Mouse (Mus musculus) liver, embryonic 12.5 days (tissue): Measurements from ENCODE around the gene Pnpla7. TPM values are rescaled to one million over a fixed set of nuclear protein-coding genes. Genes with fewer than 3 reads are reported as not detected.

Experiments used
- ATAC-seq: fragments of 200-750 bp; cut with Nextera tagmentation; 2 replicates; pipeline ENCODE4 v1.8.0; 2017; ENCODE audit warnings: moderate number of reproducible peaks, mild to moderate bottlenecking, moderate library complexity
- H3K27ac ChIP-seq: fragments of 300-500 bp; sonication (generic); 2 replicates; pipeline ENCODE4 v1.5.1; 2016; ENCODE audit warnings: mild to moderate bottlenecking
- H3K27me3 ChIP-seq: fragments of 300-500 bp; sonication (generic); replicated peaks from 2 replicates; pipeline ENCODE4 v1.6.1; 2016; ENCODE audit warnings: mild to moderate bottlenecking, moderate library complexity
- H3K36me3 ChIP-seq: fragments of 300-500 bp; sonication (generic); 2 replicates; pipeline ENCODE4 v1.6.1; 2016; ENCODE audit warnings: mild to moderate bottlenecking, moderate library complexity
- H3K4me1 ChIP-seq: fragments of 300-500 bp; sonication (generic); 2 replicates; pipeline ENCODE4 v1.6.1; 2016
- H3K4me2 ChIP-seq: fragments of 300-500 bp; sonication (generic); 2 replicates; pipeline ENCODE4 v1.6.1; 2016; ENCODE audit warnings: mild to moderate bottlenecking, moderate library complexity
- H3K4me3 ChIP-seq: fragments of 300-500 bp; sonication (generic); 2 replicates; pipeline ENCODE4 v1.5.1; 2016; ENCODE audit warnings: mild to moderate bottlenecking, moderate library complexity
- H3K9ac ChIP-seq: fragments of 300-500 bp; sonication (generic); 2 replicates; pipeline ENCODE4 v1.6.1; 2016; ENCODE audit warnings: mild to moderate bottlenecking, moderate library complexity
- H3K9me3 ChIP-seq: fragments of 300-500 bp; sonication (generic); replicated peaks from 2 replicates; pipeline ENCODE4 v1.6.1; 2016; ENCODE audit warnings: mild to moderate bottlenecking, moderate library complexity
- WGBS: fragments of 180-500 bp; shearing (Covaris S2); methylation state at CpG from one replicate; pipeline ENCODE4 v1.1.7; 2016; ENCODE audit not compliant: insufficient replicate concordance; 5-methylcytosine and 5-hydroxymethylcytosine counted together
- polyA plus RNA-seq: library from polyadenylated mRNA; unstranded; fragments of >200 nt; fragmentation: Nextera tagmentation; extraction: Ambion mirVana; gene quantifications from 2 replicates; pipeline ENCODE4 v1.2.1, GENCODE M21; 2016

The Pnpla7 gene
- polyA plus RNA-seq, 1 experiment from 2014 or later = 17.0 TPM

GRCm38 (mm10) chr2:25055068-25055405 is 79.2 kb downstream of the Pnpla7 start:
- H3K9me3 ChIP-seq = no peaks in the 10 kb centered on the region
- H3K4me1 ChIP-seq = peaks cover 57% of the 10 kb centered on the region
- H3K27ac ChIP-seq = no peak overlapping the region
- 0 out of 2 replicates have a peak, but pooled peaks have one; percentile 11 for ATAC-seq
- H3K4me3 ChIP-seq = peak overlapping the region; percentile 70
- peaks cover 50% of the 10 kb centered on the region for H3K36me3 ChIP-seq
- no peaks in the 10 kb centered on the region for H3K27me3 ChIP-seq
- H3K4me2 ChIP-seq = peak overlapping the region; percentile 81
- 72% methylated on average over 2 of the region's 2 CpGs for WGBS
- H3K9ac ChIP-seq = peak overlapping the region; percentile 72

- H3K27ac ChIP-seq = no peak overlapping the region
- peak overlapping the region; percentile 81 for H3K4me2 ChIP-seq
- peaks cover 61% of the 10 kb centered on the region for H3K4me1 ChIP-seq
- 83% methylated on average over 21 of the region's 21 CpGs for WGBS
- H3K4me3 ChIP-seq = peak overlapping the region; percentile 70
- no peak overlapping the region for H3K9ac ChIP-seq
- no peak for ATAC-seq
- H3K27me3 ChIP-seq = no peaks in the 10 kb centered on the region
- H3K36me3 ChIP-seq = peaks cover 46% of the 10 kb centered on the region
- H3K9me3 ChIP-seq = no peaks in the 10 kb centered on the region
Observed at GRCm38 (mm10) chr2:25055409-25056155, 79.7 kb downstream of the Pnpla7 start.

- H3K36me3 ChIP-seq = peaks cover 26% of the 10 kb centered on the region
- 79% methylated on average over 7 of the region's 7 CpGs for WGBS
- H3K4me1 ChIP-seq = peaks cover 71% of the 10 kb centered on the region
- no peak overlapping the region for H3K4me3 ChIP-seq
- H3K27me3 ChIP-seq = no peaks in the 10 kb centered on the region
- ATAC-seq = no peak
- no peak overlapping the region for H3K4me2 ChIP-seq
- H3K9me3 ChIP-seq = no peaks in the 10 kb centered on the region
- no peak overlapping the region for H3K27ac ChIP-seq
- H3K9ac ChIP-seq = no peak overlapping the region
Observed at GRCm38 (mm10) chr2:25058926-25059325, 83.1 kb downstream of the Pnpla7 start.

GRCm38 (mm10) chr2:25063523-25063922 is 87.7 kb downstream of the Pnpla7 start:
- Histone ChIP-seq H3K9me3 (no peaks in the 10 kb centered on the region), H3K4me2 (no peak overlapping the region)

GRCm38 (mm10) chr2:25064285-25064684 is 88.5 kb downstream of the Pnpla7 start:
- Histone ChIP-seq H3K9ac (no peak overlapping the region), H3K36me3 (peaks cover 17% of the 10 kb centered on the region), H3K4me3 (no peak overlapping the region), H3K9me3 (no peaks in the 10 kb centered on the region), H3K4me1 (peaks cover 40% of the 10 kb centered on the region), H3K27ac (no peak overlapping the region), H3K27me3 (no peaks in the 10 kb centered on the region), H3K4me2 (no peak overlapping the region)
- WGBS = 32% methylated on average over 1 of the region's 1 CpGs
- peak; percentile 62; the same call in 1 of the 2 replicates for ATAC-seq

More at GRCm38 (mm10) chr2:25063523-25063922, 87.7 kb downstream of the Pnpla7 start:
- H3K27me3 ChIP-seq = no peaks in the 10 kb centered on the region
- WGBS = 86% methylated on average over 5 of the region's 5 CpGs
- H3K4me1 ChIP-seq = peaks cover 46% of the 10 kb centered on the region
- no peak overlapping the region for H3K4me3 ChIP-seq
- peaks cover 17% of the 10 kb centered on the region for H3K36me3 ChIP-seq
- H3K9ac ChIP-seq = no peak overlapping the region
- no peak for ATAC-seq
- no peak overlapping the region for H3K27ac ChIP-seq

- H3K27me3 ChIP-seq = no peaks in the 10 kb centered on the region
- peaks cover 29% of the 10 kb centered on the region for H3K4me1 ChIP-seq
- no peak overlapping the region for H3K27ac ChIP-seq
- H3K4me3 ChIP-seq = no peak overlapping the region
- H3K36me3 ChIP-seq = peaks cover 14% of the 10 kb centered on the region
- no peak for ATAC-seq
- no peaks in the 10 kb centered on the region for H3K9me3 ChIP-seq
- H3K4me2 ChIP-seq = no peak overlapping the region
- H3K9ac ChIP-seq = no peak overlapping the region
Observed at GRCm38 (mm10) chr2:25065537-25065936, 89.7 kb downstream of the Pnpla7 start.

GRCm38 (mm10) chr2:25066552-25066951 is 90.7 kb downstream of the Pnpla7 start:
- Histone ChIP-seq H3K27ac (no peak overlapping the region), H3K36me3 (peaks cover 6% of the 10 kb centered on the region), H3K4me2 (no peak overlapping the region), H3K27me3 (no peaks in the 10 kb centered on the region), H3K4me1 (peaks cover 21% of the 10 kb centered on the region; the same call in 1 of the 2 replicates), H3K9ac (no peak overlapping the region), H3K9me3 (no peaks in the 10 kb centered on the region), H3K4me3 (no peak overlapping the region)
- 70% methylated on average over 4 of the region's 4 CpGs for whole genome bisulfite sequencing
- no peak for ATAC-seq

GRCm38 (mm10) chr2:25069537-25069936 is 93.7 kb downstream of the Pnpla7 start:
- Histone ChIP-seq H3K4me2 (no peak overlapping the region), H3K27ac (no peak overlapping the region), H3K4me3 (no peak overlapping the region), H3K27me3 (no peaks in the 10 kb centered on the region), H3K36me3 (no peaks in the 10 kb centered on the region), H3K9me3 (no peaks in the 10 kb centered on the region), H3K4me1 (peaks cover 6% of the 10 kb centered on the region; the same call in 1 of the 2 replicates), H3K9ac (no peak overlapping the region)
- 56% methylated on average over 4 of the region's 4 CpGs for WGBS
- ATAC-seq = no peak

GRCm38 (mm10) chr2:25072398-25072797 is 96.6 kb downstream of the Pnpla7 start:
- WGBS = 75% methylated on average over 4 of the region's 4 CpGs
- no peak for ATAC-seq
- Histone ChIP-seq H3K4me1 (peaks cover 11% of the 10 kb centered on the region), H3K4me3 (no peak overlapping the region), H3K27me3 (no peaks in the 10 kb centered on the region), H3K27ac (no peak overlapping the region), H3K9me3 (no peaks in the 10 kb centered on the region), H3K9ac (no peak overlapping the region), H3K4me2 (no peak overlapping the region), H3K36me3 (no peaks in the 10 kb centered on the region)

GRCm38 (mm10) chr2:25075506-25075905 is 99.7 kb downstream of the Pnpla7 start:
- Histone ChIP-seq H3K27ac (no peak overlapping the region), H3K27me3 (peaks cover 6% of the 10 kb centered on the region), H3K9me3 (no peaks in the 10 kb centered on the region), H3K4me2 (no peak overlapping the region), H3K36me3 (no peaks in the 10 kb centered on the region), H3K4me1 (peaks cover 7% of the 10 kb centered on the region), H3K9ac (no peak overlapping the region), H3K4me3 (no peak overlapping the region)
- WGBS = 60% methylated on average over 4 of the region's 4 CpGs
- ATAC-seq = no peak

- no peak overlapping the region for H3K4me2 ChIP-seq
- no peak for ATAC-seq
Observed at GRCm38 (mm10) chr2:25078967-25079366, 103.1 kb downstream of the Pnpla7 start.

GRCm38 (mm10) chr2:25080076-25080475 is 104.2 kb downstream of the Pnpla7 start, which contains the start of gene Entpd8:
Gene Entpd8, plus strand, starts transcription at chr2:25080304.
- Histone ChIP-seq H3K4me3 (no peak within 1 kb of the TSS), H3K9ac (no peak within 1 kb of the TSS), H3K9me3 (no peaks in the 10 kb centered on the region), H3K27ac (no peak within 1 kb of the TSS), H3K4me2 (peak within 1 kb of the TSS; percentile 18), H3K4me1 (peaks cover 7% of the 10 kb centered on the region), H3K36me3 (no peaks in the 10 kb centered on the region), H3K27me3 (peaks cover 43% of the 10 kb centered on the region)
- 0 out of 2 replicates have a peak, but pooled peaks have one; percentile 42 for ATAC-seq
- 46% methylated on average over 5 of the region's 5 CpGs for WGBS

More at GRCm38 (mm10) chr2:25078967-25079366, 103.1 kb downstream of the Pnpla7 start:
- no peak overlapping the region for H3K9ac ChIP-seq
- no peaks in the 10 kb centered on the region for H3K36me3 ChIP-seq
- 62% methylated on average over 1 of the region's 1 CpGs for WGBS
- H3K9me3 ChIP-seq = no peaks in the 10 kb centered on the region
- peaks cover 32% of the 10 kb centered on the region for H3K27me3 ChIP-seq
- H3K4me1 ChIP-seq = peaks cover 7% of the 10 kb centered on the region
- no peak overlapping the region for H3K4me3 ChIP-seq
- H3K27ac ChIP-seq = 0 out of 2 replicates have a peak overlapping the region, but pooled peaks have one; percentile 2
